Mouse (Mus musculus) stomach, postnatal 0 days (tissue): ENCODE measurements around the gene Dop1b.

Experiments
- CTCF ChIP-seq: IDR thresholded peaks from 2 replicates; pipeline ENCODE4 v1.5.1; 2016; ENCODE audit warnings: antibody characterized with exemption, low read depth, mild to moderate bottlenecking, moderate library complexity
- EP300 ChIP-seq: optimal IDR thresholded peaks from 2 replicates; pipeline ENCODE3; 2016; ENCODE audit warnings: antibody characterized with exemption

GRCm38 (mm10) chr16:93815856-93816736 lies 104.4 kb downstream of the Dop1b start:
- TF ChIP-seq CTCF (no peak), EP300 (no peak)
